Mouse (Mus musculus): ENCODE results near the gene Paics. TPM values are rescaled to one million over a fixed set of nuclear protein-coding genes. Genes with fewer than 3 reads are reported as not detected.
"Not testable (repeated sequence)": the region's sequence is repeated elsewhere in the genome, so short reads cannot be mapped to it uniquely, and the experiment has no call there.

Paics gene
- polyA plus RNA-seq, 1 experiment from 2014 or later, result 44.9 TPM

DNA sequence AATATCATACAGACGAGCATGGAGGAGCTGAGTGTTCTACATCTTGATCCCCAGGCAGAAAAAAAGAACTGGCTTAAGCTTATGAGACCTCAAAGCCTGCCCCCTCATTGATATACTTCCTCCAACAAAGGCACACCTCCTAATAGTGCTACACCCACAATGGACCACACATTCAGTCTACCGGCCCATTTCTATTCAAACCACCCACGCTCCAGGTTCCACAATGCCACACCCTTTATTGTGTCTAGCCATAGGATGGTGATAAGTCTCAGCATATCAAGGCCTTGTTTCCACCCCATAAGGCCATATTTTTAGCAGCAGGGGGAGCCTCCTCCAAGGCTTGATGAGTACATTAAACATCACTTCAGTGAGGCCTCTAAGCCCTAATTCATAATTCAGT is 40.3 kb upstream of the Paics start:
- Histone ChIP-seq H3K27me3 (replicated peaks; ENCODE audit: control insufficient read depth, insufficient read depth, low read length) (no peaks in the 10 kb centered on the region), H3K4me2 (replicated peaks; ENCODE audit: low read depth) (no peak overlapping the region), H3K4me3 (ENCODE audit: low read depth, low read length) (no peak overlapping the region), H3K27ac (ENCODE audit: low read depth, low read length) (no peak overlapping the region), H3K9me3 (ENCODE audit: control insufficient read depth) (no peaks in the 10 kb centered on the region), H3K4me1 (replicated peaks; ENCODE audit: control insufficient read depth, insufficient read depth, low read length) (no peaks in the 10 kb centered on the region), H3K36me3 (ENCODE audit: control insufficient read depth, insufficient read depth) (no peaks in the 10 kb centered on the region; the same call in 1 of the 2 replicates), H3K9ac (ENCODE audit: low read depth, low read length) (no peak overlapping the region)
- no peak for ATAC-seq
- TF ChIP-seq CTCF (IDR thresholded peaks at IDR 0.05; ENCODE audit: low read depth), result no peak
- 70% methylated on average over 3 of the region's 3 CpGs for WGBS

GRCm38 (mm10) chr5:76912522-76912921 is 38.6 kb upstream of the Paics start:
- not testable (repeated sequence) for H3K9ac ChIP-seq (ENCODE audit: low read depth, low read length); H3K4me3 ChIP-seq (ENCODE audit: low read depth, low read length); H3K9me3 ChIP-seq (ENCODE audit: control insufficient read depth); H3K27ac ChIP-seq (ENCODE audit: low read depth, low read length); H3K4me2 ChIP-seq (replicated peaks; ENCODE audit: low read depth); ATAC-seq; H3K4me1 ChIP-seq (replicated peaks; ENCODE audit: control insufficient read depth, insufficient read depth, low read length); H3K36me3 ChIP-seq (ENCODE audit: control insufficient read depth, insufficient read depth); H3K27me3 ChIP-seq (replicated peaks; ENCODE audit: control insufficient read depth, insufficient read depth, low read length)
- WGBS, result 90% methylated on average over 5 of the region's 5 CpGs

GRCm38 (mm10) chr5:76922833-76923232 is 28.3 kb upstream of the Paics start:
- no peak for ATAC-seq
- TF ChIP-seq CTCF (IDR thresholded peaks at IDR 0.05; ENCODE audit: low read depth), result no peak
- Histone ChIP-seq H3K4me2 (replicated peaks; ENCODE audit: low read depth) (no peak overlapping the region), H3K27ac (ENCODE audit: low read depth, low read length) (no peak overlapping the region), H3K36me3 (ENCODE audit: control insufficient read depth, insufficient read depth) (peaks cover 22% of the 10 kb centered on the region; the same call in 1 of the 2 replicates), H3K27me3 (replicated peaks; ENCODE audit: control insufficient read depth, insufficient read depth, low read length) (no peaks in the 10 kb centered on the region), H3K9me3 (ENCODE audit: control insufficient read depth) (no peaks in the 10 kb centered on the region), H3K4me3 (ENCODE audit: low read depth, low read length) (no peak overlapping the region), H3K4me1 (replicated peaks; ENCODE audit: control insufficient read depth, insufficient read depth, low read length) (no peaks in the 10 kb centered on the region), H3K9ac (ENCODE audit: low read depth, low read length) (no peak overlapping the region)
- 85% methylated on average over 4 of the region's 4 CpGs for WGBS

GRCm38 (mm10) chr5:76923428-76923827 is 27.7 kb upstream of the Paics start:
- Histone ChIP-seq H3K36me3 (ENCODE audit: control insufficient read depth, insufficient read depth) (peaks cover 22% of the 10 kb centered on the region; the same call in 1 of the 2 replicates), H3K9ac (ENCODE audit: low read depth, low read length) (no peak overlapping the region), H3K9me3 (ENCODE audit: control insufficient read depth) (no peaks in the 10 kb centered on the region), H3K27me3 (replicated peaks; ENCODE audit: control insufficient read depth, insufficient read depth, low read length) (no peaks in the 10 kb centered on the region), H3K4me2 (replicated peaks; ENCODE audit: low read depth) (no peak overlapping the region), H3K4me1 (replicated peaks; ENCODE audit: control insufficient read depth, insufficient read depth, low read length) (no peaks in the 10 kb centered on the region), H3K4me3 (ENCODE audit: low read depth, low read length) (no peak overlapping the region), H3K27ac (ENCODE audit: low read depth, low read length) (no peak overlapping the region)
- 85% methylated on average over 13 of the region's 13 CpGs for WGBS
- ATAC-seq, result no peak
- no peak for TF ChIP-seq CTCF (IDR thresholded peaks at IDR 0.05; ENCODE audit: low read depth)

DNA sequence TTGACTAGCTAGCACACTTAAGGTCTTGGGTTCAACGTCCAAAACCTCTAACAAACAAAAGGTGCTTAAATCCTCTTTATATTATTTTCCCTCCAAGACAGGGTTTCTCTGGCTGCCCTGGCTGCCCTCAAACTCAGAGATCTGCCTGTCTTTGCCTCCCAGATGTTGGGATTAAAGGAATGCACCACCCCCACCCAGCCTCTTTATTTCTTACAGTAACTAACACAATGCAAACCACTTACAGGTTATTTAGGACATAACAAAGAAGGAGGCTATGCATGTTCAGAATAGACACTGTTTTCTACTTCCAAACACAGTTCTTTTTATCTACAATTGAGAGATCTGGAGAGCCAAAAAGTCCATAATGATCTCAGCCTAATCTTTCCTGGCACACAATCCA is 26.8 kb upstream of the Paics start:
- H3K4me2 ChIP-seq (replicated peaks; ENCODE audit: low read depth), result no peak overlapping the region
- 76% methylated on average over 1 of the region's 1 CpGs for WGBS
- no peak overlapping the region for H3K9ac ChIP-seq (ENCODE audit: low read depth, low read length)
- no peak overlapping the region for H3K4me3 ChIP-seq (ENCODE audit: low read depth, low read length)
- ATAC-seq, result no peak
- H3K27me3 ChIP-seq (replicated peaks; ENCODE audit: control insufficient read depth, insufficient read depth, low read length), result no peaks in the 10 kb centered on the region
- H3K27ac ChIP-seq (ENCODE audit: low read depth, low read length), result no peak overlapping the region
- H3K9me3 ChIP-seq (ENCODE audit: control insufficient read depth), result no peaks in the 10 kb centered on the region
- no peaks in the 10 kb centered on the region for H3K4me1 ChIP-seq (replicated peaks; ENCODE audit: control insufficient read depth, insufficient read depth, low read length)
- no peak for TF ChIP-seq CTCF (IDR thresholded peaks at IDR 0.05; ENCODE audit: low read depth)
- H3K36me3 ChIP-seq (ENCODE audit: control insufficient read depth, insufficient read depth), result peaks cover 17% of the 10 kb centered on the region; the same call in 1 of the 2 replicates

GRCm38 (mm10) chr5:76928124-76928832 is 22.8 kb upstream of the Paics start:
- H3K36me3 ChIP-seq (ENCODE audit: control insufficient read depth, insufficient read depth), result peaks cover 10% of the 10 kb centered on the region; the same call in 1 of the 2 replicates
- H3K4me3 ChIP-seq (ENCODE audit: low read depth, low read length), result no peak overlapping the region
- no peak overlapping the region for H3K4me2 ChIP-seq (replicated peaks; ENCODE audit: low read depth)
- H3K4me1 ChIP-seq (replicated peaks; ENCODE audit: control insufficient read depth, insufficient read depth, low read length), result no peaks in the 10 kb centered on the region
- no peak overlapping the region for H3K9ac ChIP-seq (ENCODE audit: low read depth, low read length)
- H3K27me3 ChIP-seq (replicated peaks; ENCODE audit: control insufficient read depth, insufficient read depth, low read length), result no peaks in the 10 kb centered on the region
- no peaks in the 10 kb centered on the region for H3K9me3 ChIP-seq (ENCODE audit: control insufficient read depth)
- WGBS, result 70% methylated on average over 16 of the region's 16 CpGs
- no peak overlapping the region; the same call in 1 of the 2 replicates for H3K27ac ChIP-seq (ENCODE audit: low read depth, low read length)
- ATAC-seq, result no peak
- TF ChIP-seq CTCF (IDR thresholded peaks at IDR 0.05; ENCODE audit: low read depth), result no peak
